Mouse (Mus musculus) lung, adult 2 months (tissue): ENCODE results near the gene Plxna4.

Source experiments
- CTCF ChIP-seq: fragments of 200-500 bp; IDR thresholded peaks from 2 replicates; pipeline ENCODE4 v1.5.1; 2011; ENCODE audit warnings: mild to moderate bottlenecking, low read length, control low read depth; ENCODE audit not compliant: insufficient read depth
- POLR2A ChIP-seq: fragments of 200-500 bp; IDR thresholded peaks from 2 replicates; pipeline ENCODE4 v1.6.1; 2011; ENCODE audit warnings: low read depth, mild to moderate bottlenecking, control low read depth, low read length, borderline replicate concordance; ENCODE audit errors: extremely low read depth

- TF ChIP-seq POLR2A, result no peak
- TF ChIP-seq CTCF, result no peak
These were observed 107.3 kb downstream of the Plxna4 start for GRCm38 (mm10) chr6:32480741-32481140.
